Comparison of ENCODE assay signal across 1 mouse cellular context in genomic region chr19:43667430-43667809, GRCm38 (mm10).
TF ChIP-seq lines count a peak whose summit lies in the region.

No protein-coding gene starts in this region.

TF ChIP-seq in CH12.LX, 34 proteins besides CTCF, POLR2A, EP300 and RAD21 (continued from another document):
- TF ChIP-seq MYC (IDR thresholded peaks at IDR 0.05; ENCODE audit: low read depth, low read length) (peak; percentile 98), E2F4 (IDR thresholded peaks at IDR 0.05; ENCODE audit: insufficient replicate concordance, low read depth, low read length) (no peak)
TF ChIP-seq in CH12.LX: peak in this region for 5.
